Mouse (Mus musculus) myocyte (in vitro differentiated cells): Measurements from ENCODE around the gene Hhat.

Experiments
- REST ChIP-seq: IDR thresholded peaks from one replicate; pipeline ENCODE4 v1.6.1; 2011; ENCODE audit warnings: mild to moderate bottlenecking, control low read depth, moderate library complexity; ENCODE audit not compliant: insufficient read depth, insufficient read length
- TCF12 ChIP-seq: IDR thresholded peaks from one replicate; pipeline ENCODE4 v1.6.1; 2011; ENCODE audit warnings: mild to moderate bottlenecking, control low read depth; ENCODE audit not compliant: poor library complexity, insufficient read depth, severe bottlenecking

- TF ChIP-seq TCF12: no peak
- no peak for TF ChIP-seq REST
Observed at GRCm38 (mm10) chr1:192663092-192663491, 107.9 kb downstream of the Hhat start.
